Mouse (Mus musculus): Measurements from ENCODE around the gene Lhfp.

DNA sequence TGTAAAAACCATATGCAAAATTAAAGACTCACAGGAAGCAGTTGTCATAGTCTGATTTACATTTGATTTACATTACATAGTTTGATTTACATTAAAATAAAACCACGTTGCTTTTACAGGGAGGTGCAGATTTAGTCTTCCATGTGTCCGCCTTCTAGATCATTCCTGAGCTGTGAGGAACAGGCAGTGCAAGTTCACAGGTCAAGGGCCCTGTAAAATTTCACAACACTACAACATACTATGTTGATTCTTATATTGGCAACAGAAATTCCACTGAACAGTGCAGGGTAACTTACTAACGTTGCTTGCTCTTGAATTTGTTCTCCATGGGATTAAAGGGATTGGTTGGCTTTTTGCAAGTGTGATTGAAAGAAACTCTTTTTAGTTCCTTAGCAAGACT is 189.8 kb downstream of the Lhfp start:
- TF ChIP-seq CTCF (IDR thresholded peaks at IDR 0.05; ENCODE audit: borderline replicate concordance, insufficient read depth, low read depth, low read length) (no peak), POLR2A (IDR thresholded peaks at IDR 0.05; ENCODE audit: borderline replicate concordance, insufficient read depth, low read length) (no peak)
